Mouse (Mus musculus) myocyte (in vitro differentiated cells): ENCODE results near the gene Gtf3c4.

Source experiments
- MAX ChIP-seq: IDR thresholded peaks from one replicate; pipeline ENCODE4 v1.6.1; 2011; ENCODE audit warnings: low read depth, mild to moderate bottlenecking, control low read depth
- MYOD1 ChIP-seq, 3 experiments: IDR thresholded peaks; one replicate each; pipeline ENCODE4 v1.6.1; 2011; ENCODE audit warnings: control low read depth in 2 of 3, low read depth in 2 of 3, mild to moderate bottlenecking in 2 of 3, moderate library complexity in 1 of 3; ENCODE audit not compliant: insufficient read length in 2 of 3, control insufficient read depth in 1 of 3
- POLR2A ChIP-seq: IDR thresholded peaks from one replicate; pipeline ENCODE4 v1.6.1; 2011; ENCODE audit warnings: low read depth, mild to moderate bottlenecking, control low read depth, moderate library complexity; ENCODE audit not compliant: insufficient read length

- TF ChIP-seq POLR2A = no peak
- no peak for TF ChIP-seq MYOD1 (IDR thresholded peaks at IDR 0.05; ENCODE audit: control insufficient read depth in 1 of 3, insufficient read length in 2 of 3, low read depth in 2 of 3)
- TF ChIP-seq MAX = no peak
Observed at GRCm38 (mm10) chr2:28860678-28861423, 20.7 kb upstream of the Gtf3c4 start.
